Mouse (Mus musculus): ENCODE results near the gene Nsg1. TPM values are rescaled to one million over a fixed set of nuclear protein-coding genes. Genes with fewer than 3 reads are reported as not detected.

Nsg1 gene
- polyA plus RNA-seq (2021), result 12.7 TPM

DNA sequence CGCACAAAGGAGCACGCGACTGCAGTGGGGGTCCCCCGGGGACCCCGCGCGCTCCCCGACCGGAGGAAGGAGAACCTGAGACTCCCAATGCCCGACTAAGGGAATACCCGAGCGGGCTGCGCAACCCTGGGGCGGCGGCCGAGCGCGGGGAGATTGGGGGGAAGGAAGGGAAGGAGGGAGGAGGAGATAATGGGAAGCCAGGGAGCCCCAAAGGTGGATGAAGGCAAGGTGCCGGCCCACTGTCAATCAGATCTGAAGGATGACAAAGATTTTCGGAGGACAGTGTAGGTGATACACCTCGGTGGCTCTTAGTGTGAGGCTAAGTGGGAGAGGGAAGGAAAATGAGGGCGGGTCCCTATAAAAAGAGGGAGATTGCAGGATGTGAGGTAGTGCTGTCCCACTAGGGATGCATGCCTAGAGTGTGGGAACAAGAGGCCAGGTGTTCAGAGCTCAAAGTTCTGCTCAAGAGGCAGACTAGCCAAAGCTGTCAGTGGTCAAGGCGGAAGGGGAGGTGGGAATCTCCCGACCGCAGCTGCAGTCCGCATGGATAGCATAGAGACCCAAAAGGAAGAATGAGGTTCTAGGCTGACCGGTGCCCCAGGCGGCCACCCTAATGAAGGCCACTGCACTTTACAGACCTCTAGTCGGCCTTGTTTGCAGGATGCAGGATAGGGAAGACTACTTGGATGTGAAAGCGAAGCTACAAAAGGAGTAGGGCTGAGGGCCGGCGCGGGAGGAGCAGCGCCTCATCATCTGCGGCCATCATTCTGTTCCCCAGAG lies at the start of gene Nsg1:
Nsg1 (minus strand) TSS at position 274 of the 780 bp plus-strand sequence.
- ChIA-PET POLR2A (no interaction called here), CTCF (no interaction called here)
- DNase-seq (ENCODE audit: low read depth, low spot score), result no peak

DNA sequence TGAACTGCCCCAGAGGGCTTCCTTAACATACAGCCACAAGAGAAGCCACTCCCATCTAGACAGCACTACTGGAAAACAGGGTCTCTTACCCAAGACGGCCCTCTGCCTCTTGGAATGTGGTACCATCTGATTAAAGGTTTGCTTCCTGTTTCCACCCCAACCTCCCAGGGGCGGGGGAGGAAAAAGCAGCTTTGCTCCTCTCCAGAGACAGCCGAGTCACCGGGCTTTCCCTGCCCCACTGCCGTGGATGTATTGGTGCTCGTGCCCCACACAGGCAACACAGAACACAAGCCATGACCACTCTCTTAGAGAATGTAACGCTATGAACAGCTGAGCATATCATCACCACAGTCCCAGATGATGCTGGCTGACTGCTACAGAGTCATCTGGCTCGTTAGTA lies 49.3 kb upstream of the Nsg1 start:
- peak; percentile 84 for ATAC-seq
- no peaks in the 10 kb centered on the region for H3K27me3 ChIP-seq
- POLR2A ChIA-PET, result no interaction called here
- peak; percentile 35 for DNase-seq (ENCODE audit: low read depth, low spot score)
- in situ Hi-C loops (cut with MboI; ENCODE audit: low pct_unique_long_range_greater_than_20kb), result no loop called here
- TF ChIP-seq CTCF (IDR thresholded peaks at IDR 0.05), result no peak
- CTCF ChIA-PET, result interaction anchor here (0.8 kb wide), 1 partner anchor 9 kb away, joined by 3 read pairs; no protein-coding TSS in a partner anchor

More for the DNA sequence above, at the start of gene Nsg1:
- TF ChIP-seq CTCF (IDR thresholded peaks at IDR 0.05), result no peak
- no peak for ATAC-seq
- in situ Hi-C loops (cut with MboI; ENCODE audit: low pct_unique_long_range_greater_than_20kb), result no loop called here
- peaks cover 46% of the 10 kb centered on the region for H3K27me3 ChIP-seq

DNA sequence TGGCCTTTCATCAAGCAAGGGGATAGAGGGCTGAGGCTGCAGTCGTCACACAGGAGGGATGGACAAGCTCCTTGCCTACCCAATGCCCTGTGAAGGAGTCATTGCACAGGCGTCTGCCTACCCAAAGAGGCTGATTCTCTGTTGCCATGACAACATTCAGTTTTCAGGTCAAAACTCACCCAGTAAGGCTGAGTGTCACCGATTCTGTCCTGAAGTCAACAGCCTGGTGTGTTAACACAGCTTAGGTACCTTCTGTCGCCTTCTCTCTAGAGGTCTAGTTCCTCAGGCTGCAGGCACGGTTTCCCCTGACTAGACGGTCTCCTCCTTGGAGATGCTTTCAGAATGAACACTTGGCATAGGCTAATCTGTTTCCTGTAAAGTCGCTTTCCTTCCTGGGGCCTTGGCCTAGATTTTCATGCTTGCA lies 45.6 kb upstream of the Nsg1 start:
- DNase-seq (ENCODE audit: low read depth, low spot score) (no peak), ATAC-seq (no peak)
- in situ Hi-C loops (cut with MboI; ENCODE audit: low pct_unique_long_range_greater_than_20kb), result no loop called here
- POLR2A ChIA-PET, result no interaction called here
- CTCF ChIA-PET, result interaction anchor here (0.8 to 2.1 kb wide), 3 partner anchors 8 to 13 kb away, joined by 3 to 7 read pairs (median 5); no protein-coding TSS in a partner anchor
- H3K27me3 ChIP-seq, result no peaks in the 10 kb centered on the region
- no peak for TF ChIP-seq CTCF (IDR thresholded peaks at IDR 0.05)

DNA sequence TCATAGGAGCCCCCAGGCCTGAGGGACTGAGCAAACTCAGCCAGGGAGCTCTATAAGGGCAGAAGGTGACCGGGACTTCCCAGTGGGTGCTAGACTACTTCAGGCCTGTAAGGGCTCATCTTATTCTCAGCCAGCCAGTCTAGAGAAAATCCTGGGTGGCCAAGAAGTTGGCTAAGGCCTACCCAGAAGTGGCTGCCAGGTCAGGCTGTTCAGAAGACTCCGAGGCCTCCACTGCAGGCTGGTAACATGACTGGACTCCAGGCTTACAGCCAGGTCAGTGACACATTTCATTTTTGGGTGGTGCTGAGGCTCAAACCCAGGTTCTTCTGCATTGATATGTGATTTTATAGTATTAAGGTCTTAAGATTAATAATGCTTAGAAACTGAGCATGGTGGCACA lies 40.0 kb upstream of the Nsg1 start:
- in situ Hi-C loops (cut with MboI; ENCODE audit: low pct_unique_long_range_greater_than_20kb), result loop anchor here (25.0 kb wide), 1 partner anchor 287 kb away; no protein-coding TSS in a partner anchor
- POLR2A ChIA-PET, result no interaction called here
- no peak for ATAC-seq
- CTCF ChIA-PET, result interaction anchor here (0.9 to 3.0 kb wide), 4 partner anchors 9 to 109 kb away, joined by 3 to 18 read pairs (median 3); no protein-coding TSS in a partner anchor
- no peaks in the 10 kb centered on the region for H3K27me3 ChIP-seq
- DNase-seq (ENCODE audit: low read depth, low spot score), result no peak
- TF ChIP-seq CTCF (IDR thresholded peaks at IDR 0.05), result no peak

DNA sequence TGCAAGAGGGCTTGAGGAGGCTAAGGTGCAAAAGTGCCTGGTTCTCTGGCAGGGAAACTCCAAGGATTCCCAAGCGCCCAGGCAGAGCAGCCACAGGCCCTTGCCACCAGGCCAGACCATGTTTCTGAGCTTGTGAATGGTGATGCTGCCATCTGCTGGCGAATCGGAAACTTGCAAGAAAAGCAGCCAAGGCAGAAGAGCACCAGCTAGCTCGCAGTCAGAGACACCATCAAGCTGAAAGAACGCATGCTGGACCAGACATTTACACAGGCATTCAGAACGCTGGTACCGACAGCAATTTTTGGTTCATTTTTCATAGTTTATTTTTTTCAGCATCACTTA lies 37.7 kb upstream of the Nsg1 start:
- in situ Hi-C loops (cut with MboI; ENCODE audit: low pct_unique_long_range_greater_than_20kb), result loop anchor here (25.0 kb wide), 1 partner anchor 285 kb away; no protein-coding TSS in a partner anchor
- peak; percentile 96 for TF ChIP-seq CTCF (IDR thresholded peaks at IDR 0.05)
- POLR2A ChIA-PET, result no interaction called here
- CTCF ChIA-PET, result interaction anchor here (0.6 to 3.0 kb wide), 18 partner anchors 8 to 378 kb away, joined by 3 to 18 read pairs (median 4); partner anchors contain the start of genes Lyar, Stx18 and Zbtb49
- peak; percentile 46 for DNase-seq (ENCODE audit: low read depth, low spot score)
- ATAC-seq, result peak; percentile 76
- H3K27me3 ChIP-seq, result no peaks in the 10 kb centered on the region

DNA sequence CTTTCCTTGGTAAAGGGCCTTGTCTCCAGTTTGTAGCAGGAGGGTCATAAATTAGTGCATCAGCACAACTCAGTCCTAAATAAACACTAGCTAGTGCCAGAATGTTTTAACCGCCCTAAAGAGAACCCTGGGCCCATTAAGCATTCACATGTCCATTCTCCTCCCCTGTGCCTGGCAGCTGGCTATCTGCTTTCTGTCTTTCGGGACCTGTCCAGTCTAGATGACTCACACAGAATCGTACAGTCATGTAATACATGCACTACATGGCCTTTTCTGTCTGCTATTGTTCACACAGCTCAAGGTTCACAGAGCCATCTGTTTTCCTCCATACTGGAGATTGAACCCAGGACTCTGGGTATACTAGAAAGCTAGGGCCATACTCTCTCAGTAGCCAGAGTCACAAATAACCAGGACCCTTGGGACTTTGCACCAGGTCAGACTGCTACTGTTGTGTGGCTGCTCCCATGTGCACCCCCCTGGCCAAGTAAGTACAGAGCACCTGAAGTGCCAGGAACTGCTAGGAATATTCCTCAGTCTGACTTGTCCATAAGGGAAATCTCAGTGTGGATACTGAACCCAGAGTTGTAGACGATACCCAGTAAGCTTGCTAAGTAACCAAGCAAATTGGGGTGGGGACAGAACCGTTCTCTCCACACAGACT lies 37.2 kb upstream of the Nsg1 start:
- no peaks in the 10 kb centered on the region for H3K27me3 ChIP-seq
- no peak for ATAC-seq
- in situ Hi-C loops (cut with MboI; ENCODE audit: low pct_unique_long_range_greater_than_20kb), result loop anchor here (25.0 kb wide), 1 partner anchor 285 kb away; no protein-coding TSS in a partner anchor
- CTCF ChIA-PET, result interaction anchor here (0.7 to 3.0 kb wide), 16 partner anchors 9 to 377 kb away, joined by 3 to 18 read pairs (median 4); partner anchors contain the start of genes Lyar, Stx18 and Zbtb49
- POLR2A ChIA-PET, result no interaction called here
- TF ChIP-seq CTCF (IDR thresholded peaks at IDR 0.05), result no peak
- DNase-seq (ENCODE audit: low read depth, low spot score), result no peak

DNA sequence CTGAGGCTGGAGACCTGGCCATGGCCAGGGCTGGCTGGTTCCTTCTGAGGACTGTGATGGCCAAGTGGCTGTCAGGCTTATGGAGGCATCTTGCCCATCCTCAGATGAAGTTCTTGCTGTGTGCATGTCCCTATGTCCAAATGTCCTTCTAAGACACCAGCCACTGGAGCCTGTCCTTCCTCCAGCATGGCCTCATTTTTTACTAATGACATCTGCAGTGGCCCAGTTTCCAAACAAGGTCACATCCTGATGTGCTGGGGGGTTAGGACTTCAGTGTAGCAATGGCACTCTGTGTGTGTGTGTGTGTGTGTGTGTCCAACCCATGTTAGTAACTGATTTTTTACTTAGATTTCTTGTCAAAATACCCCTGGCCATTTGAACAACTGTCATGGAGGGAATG lies 36.2 kb upstream of the Nsg1 start:
- no peak for TF ChIP-seq CTCF (IDR thresholded peaks at IDR 0.05)
- CTCF ChIA-PET, result interaction anchor here (2.0 kb wide), 1 partner anchor 44 kb away, joined by 10 read pairs; no protein-coding TSS in a partner anchor
- DNase-seq (ENCODE audit: low read depth, low spot score) (no peak), ATAC-seq (no peak)
- in situ Hi-C loops (cut with MboI; ENCODE audit: low pct_unique_long_range_greater_than_20kb), result loop anchor here (25.0 kb wide), 1 partner anchor 284 kb away; no protein-coding TSS in a partner anchor
- no peaks in the 10 kb centered on the region for H3K27me3 ChIP-seq
- POLR2A ChIA-PET, result no interaction called here

DNA sequence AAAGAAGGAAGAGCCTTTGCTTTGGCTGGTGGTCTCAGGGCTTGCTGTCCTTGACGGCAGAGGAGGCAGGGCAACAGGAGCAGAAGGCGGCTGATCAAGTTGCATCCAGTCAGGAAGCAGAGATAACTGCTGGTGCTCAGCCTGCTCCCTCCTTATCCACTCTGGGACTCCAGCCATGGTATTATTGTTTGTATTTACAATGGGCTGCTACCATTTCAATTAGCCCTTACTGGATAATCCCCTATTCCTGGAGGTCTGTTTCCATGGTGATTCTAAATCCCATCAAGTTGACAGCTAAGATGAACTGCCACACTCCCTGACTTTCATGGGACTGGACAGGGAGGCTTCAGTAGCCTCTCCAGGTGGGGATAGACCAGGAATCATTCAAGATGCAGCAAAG lies 35.2 kb upstream of the Nsg1 start:
- no peaks in the 10 kb centered on the region for H3K27me3 ChIP-seq
- no peak for DNase-seq (ENCODE audit: low read depth, low spot score)
- ChIA-PET POLR2A (no interaction called here), CTCF (no interaction called here)
- no peak for TF ChIP-seq CTCF (IDR thresholded peaks at IDR 0.05)
- in situ Hi-C loops (cut with MboI; ENCODE audit: low pct_unique_long_range_greater_than_20kb), result loop anchor here (25.0 kb wide), 1 partner anchor 283 kb away; no protein-coding TSS in a partner anchor
- no peak for ATAC-seq

DNA sequence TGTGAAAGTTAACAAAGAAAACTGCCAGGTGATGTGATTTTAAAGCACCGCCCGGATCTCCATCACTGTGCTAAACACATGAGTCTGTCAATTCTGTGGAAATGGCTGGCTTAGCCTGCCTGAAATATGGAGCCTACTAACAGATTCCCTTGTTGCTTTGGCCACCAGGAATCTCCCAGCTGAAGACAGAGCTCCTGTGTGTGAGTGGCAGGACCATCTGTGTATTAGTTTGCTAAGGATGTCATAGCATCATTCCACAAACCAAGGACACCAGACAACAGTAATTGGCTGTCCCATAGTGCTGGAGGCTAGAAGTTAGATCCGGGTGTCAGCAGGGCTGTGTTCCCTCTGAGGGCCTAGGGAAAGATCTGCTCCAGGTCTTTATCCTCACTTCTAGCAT lies 31.2 kb upstream of the Nsg1 start:
- DNase-seq (ENCODE audit: low read depth, low spot score), result no peak
- H3K27me3 ChIP-seq, result peaks cover 5% of the 10 kb centered on the region
- TF ChIP-seq CTCF (IDR thresholded peaks at IDR 0.05), result no peak

DNA sequence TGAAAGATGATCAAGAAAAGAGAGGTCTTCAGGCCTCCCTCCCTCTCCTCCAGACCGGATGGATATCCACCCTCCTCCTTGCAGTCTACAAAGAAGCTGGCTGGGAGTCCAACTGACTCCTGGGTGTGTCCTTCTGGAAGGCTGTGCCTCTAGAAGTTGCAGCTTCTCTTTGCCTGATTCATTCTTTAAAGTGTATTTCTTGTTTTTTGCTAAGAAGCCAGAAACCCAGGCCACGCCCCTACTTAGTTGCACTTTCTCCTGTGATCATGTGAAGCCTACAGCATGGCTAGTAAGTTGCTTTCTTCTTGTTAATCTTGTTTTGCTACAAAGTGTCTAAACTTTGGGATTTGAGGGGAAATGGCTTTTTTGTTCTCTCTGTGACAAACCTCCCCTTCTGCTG lies 27.3 kb upstream of the Nsg1 start:
- in situ Hi-C loops (cut with MboI; ENCODE audit: low pct_unique_long_range_greater_than_20kb), result loop anchor here (5.0 to 25.0 kb wide), 2 partner anchors 85 to 275 kb away; no protein-coding TSS in a partner anchor
- H3K27me3 ChIP-seq, result peaks cover 7% of the 10 kb centered on the region
- POLR2A ChIA-PET, result no interaction called here
- ATAC-seq, result no peak
- DNase-seq (ENCODE audit: low read depth, low spot score), result no peak
- no peak for TF ChIP-seq CTCF (IDR thresholded peaks at IDR 0.05)
- CTCF ChIA-PET, result interaction anchor here (0.6 to 1.7 kb wide), 4 partner anchors 9 to 21 kb away, joined by 3 to 5 read pairs (median 4); no protein-coding TSS in a partner anchor

More for the DNA sequence above, 31.2 kb upstream of the Nsg1 start:
- ATAC-seq, result no peak
- in situ Hi-C loops (cut with MboI; ENCODE audit: low pct_unique_long_range_greater_than_20kb), result loop anchor here (25.0 kb wide), 1 partner anchor 279 kb away; no protein-coding TSS in a partner anchor
- ChIA-PET CTCF (no interaction called here), POLR2A (no interaction called here)
